Mouse (Mus musculus): ENCODE data around the gene Pou4f1. TPM values are rescaled to one million over a fixed set of nuclear protein-coding genes. Genes with fewer than 3 reads are reported as not detected.

Pou4f1 gene
- total RNA-seq, 1 experiment, result 1.6 TPM

GRCm38 (mm10) chr14:104461286-104462240 lies 6.2 kb downstream of the Pou4f1 start:
- Histone ChIP-seq H3K36me3 (ENCODE audit: control insufficient read depth, insufficient read depth, low read length, poor library complexity, severe bottlenecking) (no peaks in the 10 kb centered on the region; the same call in 1 of the 2 replicates), H3K9me3 (ENCODE audit: control insufficient read depth, insufficient read depth, low read depth, low read length) (no peaks in the 10 kb centered on the region), H3K4me1 (ENCODE audit: control insufficient read depth in 2 of 2, insufficient read depth in 2 of 2, low read length in 2 of 2, poor library complexity in 1 of 2) (peaks cover 0 to 4% of the 10 kb centered on the region in 2 experiments; a peak in 1 of 4 replicates), H3K4me3 (ENCODE audit: insufficient read depth in 1 of 2, low read depth in 1 of 2, low read length in 2 of 2, poor library complexity in 1 of 2, severe bottlenecking in 1 of 2) (peak overlapping the region in 1 of 2 experiments; percentile 84; a peak in 1 of 4 replicates), H3K27ac (ENCODE audit: insufficient read depth, low read depth, low read length, poor library complexity, severe bottlenecking) (no peak overlapping the region), H3K9ac (ENCODE audit: insufficient read depth, low read depth, low read length, poor library complexity, severe bottlenecking) (no peak overlapping the region)
- no peak for DNase-seq (ENCODE audit: low read depth, low spot score)
- TF ChIP-seq HCFC1 (IDR thresholded peaks at IDR 0.05; ENCODE audit: borderline replicate concordance, insufficient read depth, low read length), result no peak
- TF ChIP-seq ZC3H11A (IDR thresholded peaks at IDR 0.05; ENCODE audit: borderline replicate concordance, low read depth, low read length), result no peak
- TF ChIP-seq CHD2 (IDR thresholded peaks at IDR 0.05; ENCODE audit: low read depth, low read length), result no peak
- TF ChIP-seq MAFK (IDR thresholded peaks at IDR 0.05; ENCODE audit: insufficient read depth, low read depth, low read length), result no peak
- TF ChIP-seq ZNF384 (IDR thresholded peaks at IDR 0.05; ENCODE audit: low read depth, low read length), result no peak
- in situ Hi-C loops (cut with MboI; ENCODE audit: low sequenced_read_pairs in 2 of 2, unreplicated experiment in 2 of 2), result no loop called here

GRCm38 (mm10) chr14:104460325-104461285 lies 7.2 kb downstream of the Pou4f1 start:
- TF ChIP-seq HCFC1 (IDR thresholded peaks at IDR 0.05; ENCODE audit: borderline replicate concordance, insufficient read depth, low read length) (no peak), MAFK (IDR thresholded peaks at IDR 0.05; ENCODE audit: insufficient read depth, low read depth, low read length) (no peak), ZNF384 (IDR thresholded peaks at IDR 0.05; ENCODE audit: low read depth, low read length) (0 out of 2 replicates have a peak, but pooled peaks have one; percentile 25)
- no peak overlapping the region for H3K9ac ChIP-seq (ENCODE audit: insufficient read depth, low read depth, low read length, poor library complexity, severe bottlenecking)
- in situ Hi-C loops (cut with MboI; ENCODE audit: low sequenced_read_pairs in 2 of 2, unreplicated experiment in 2 of 2), result no loop called here

GRCm38 (mm10) chr14:104459513-104460111 lies 8.2 kb downstream of the Pou4f1 start:
- Histone ChIP-seq H3K9me3 (ENCODE audit: control insufficient read depth, insufficient read depth, low read depth, low read length) (no peaks in the 10 kb centered on the region), H3K27ac (ENCODE audit: insufficient read depth, low read depth, low read length, poor library complexity, severe bottlenecking) (no peak overlapping the region), H3K4me1 (ENCODE audit: control insufficient read depth in 2 of 2, insufficient read depth in 2 of 2, low read length in 2 of 2, poor library complexity in 1 of 2) (no peaks in the 10 kb centered on the region), H3K9ac (ENCODE audit: insufficient read depth, low read depth, low read length, poor library complexity, severe bottlenecking) (0 out of 2 replicates have a peak overlapping the region, but pooled peaks have one; percentile 24), H3K4me3 (ENCODE audit: insufficient read depth in 1 of 2, low read depth in 1 of 2, low read length in 2 of 2, poor library complexity in 1 of 2, severe bottlenecking in 1 of 2) (peak overlapping the region in 1 of 2 experiments; percentile 42; a peak in 1 of 4 replicates), H3K36me3 (ENCODE audit: control insufficient read depth, insufficient read depth, low read length, poor library complexity, severe bottlenecking) (no peaks in the 10 kb centered on the region)
- in situ Hi-C loops (cut with MboI; ENCODE audit: low sequenced_read_pairs in 2 of 2, unreplicated experiment in 2 of 2), result no loop called here
- no peak for TF ChIP-seq ZNF384 (IDR thresholded peaks at IDR 0.05; ENCODE audit: low read depth, low read length)
- no peak for TF ChIP-seq MAFK (IDR thresholded peaks at IDR 0.05; ENCODE audit: insufficient read depth, low read depth, low read length)
- no peak for DNase-seq (ENCODE audit: low read depth, low spot score)

More at GRCm38 (mm10) chr14:104460325-104461285, 7.2 kb downstream of the Pou4f1 start:
- Histone ChIP-seq H3K9me3 (ENCODE audit: control insufficient read depth, insufficient read depth, low read depth, low read length) (no peaks in the 10 kb centered on the region), H3K36me3 (ENCODE audit: control insufficient read depth, insufficient read depth, low read length, poor library complexity, severe bottlenecking) (no peaks in the 10 kb centered on the region; the same call in 1 of the 2 replicates), H3K27ac (ENCODE audit: insufficient read depth, low read depth, low read length, poor library complexity, severe bottlenecking) (no peak overlapping the region), H3K4me3 (ENCODE audit: insufficient read depth in 1 of 2, low read depth in 1 of 2, low read length in 2 of 2, poor library complexity in 1 of 2, severe bottlenecking in 1 of 2) (peak overlapping the region; percentile 66 to 84), H3K4me1 (ENCODE audit: control insufficient read depth in 2 of 2, insufficient read depth in 2 of 2, low read length in 2 of 2, poor library complexity in 1 of 2) (peaks cover 0 to 2% of the 10 kb centered on the region in 2 experiments; a peak in 1 of 4 replicates)
- no peak for DNase-seq (ENCODE audit: low read depth, low spot score)
